ENCODE assay signal across 9 mouse cellular contexts in the genomic region with DNA sequence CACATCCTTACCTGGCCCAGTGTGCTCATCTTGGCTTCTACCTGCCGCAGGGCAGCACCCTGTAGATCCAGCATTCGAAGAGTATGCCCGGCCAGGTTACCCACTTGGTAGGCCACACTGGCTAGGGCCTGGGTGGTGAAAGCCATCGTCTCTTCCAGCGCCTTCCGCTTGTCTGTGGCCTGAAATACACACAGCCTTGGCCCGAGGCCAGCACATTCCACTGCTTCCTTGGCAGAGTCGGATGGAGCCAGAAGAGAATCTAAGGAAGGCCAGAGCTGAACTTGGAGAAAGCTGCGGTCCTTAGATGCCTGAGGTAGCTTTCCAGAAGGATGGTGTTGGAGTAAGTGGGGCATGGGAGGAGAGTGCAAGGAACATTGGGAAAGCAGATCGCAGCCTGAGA. TPM values are rescaled to one million over a fixed set of nuclear protein-coding genes. Genes with fewer than 3 reads are reported as not detected.
DNase-seq lines count a peak whose midpoint lies in the region; ATAC-seq and TF ChIP-seq lines count a peak whose summit lies in the region.
"Had no signal": no experiment of that assay in that cellular context is flagged by ENCODE, and none has a peak within 500 bp of the region (broad histone marks: within the 10 kb centered on the region; RNA-seq: fewer than 3 reads in every experiment).

Gene Gngt2, plus strand, starts transcription at position 158 of the 400 bp plus-strand sequence.

- H3K4me1 ChIP-seq in embryonic facial prominence, embryonic 11.5 days (ENCODE audit: control insufficient read depth, insufficient read depth, low read length) = peaks cover 6% of the 10 kb centered on the region
- peaks cover 54% of the 10 kb centered on the region for H3K4me1 ChIP-seq in embryonic facial prominence, embryonic 10.5 days
- H3K4me1 ChIP-seq in heart, embryonic 16.5 days (ENCODE audit: control insufficient read depth, insufficient read depth, low read length) = peaks cover 47% of the 10 kb centered on the region
- peaks cover 23% of the 10 kb centered on the region for H3K4me1 ChIP-seq in limb, embryonic 14.5 days (ENCODE audit: control insufficient read depth, insufficient read depth, low read length)
- H3K4me1 ChIP-seq in neural tube, embryonic 15.5 days = peaks cover 27% of the 10 kb centered on the region

- H3K27me3 ChIP-seq in embryonic facial prominence, embryonic 11.5 days (ENCODE audit: control insufficient read depth, insufficient read depth, low read length) = peaks cover 42% of the 10 kb centered on the region
- H3K27me3 ChIP-seq in embryonic facial prominence, embryonic 10.5 days (replicated peaks; ENCODE audit: low read depth, poor library complexity, severe bottlenecking) = peaks cover 87% of the 10 kb centered on the region
- peaks cover 16% of the 10 kb centered on the region for H3K27me3 ChIP-seq in heart, embryonic 16.5 days (ENCODE audit: control insufficient read depth, insufficient read depth, low read length)
- peaks cover 45% of the 10 kb centered on the region for H3K27me3 ChIP-seq in limb, embryonic 14.5 days (ENCODE audit: control insufficient read depth, insufficient read depth, low read length)
- peaks cover 70% of the 10 kb centered on the region for H3K27me3 ChIP-seq in neural tube, embryonic 15.5 days (replicated peaks)

- peak; percentile 33 for DNase-seq in embryonic facial prominence, embryonic 11.5 days (ENCODE audit: low spot score)
- DNase-seq in embryonic facial prominence, embryonic 10.5 days (ENCODE audit: low spot score) = no peak
- peak; percentile 53 to 78 for DNase-seq in cerebellum, postnatal 25 days
- DNase-seq in limb, embryonic 14.5 days (ENCODE audit: low spot score) = peak; percentile 82
- peak; percentile 41 for DNase-seq in ovary, postnatal 10 days (ENCODE audit: low spot score)

- no peaks in the 10 kb centered on the region for H3K36me3 ChIP-seq in embryonic facial prominence, embryonic 11.5 days (replicated peaks; ENCODE audit: control insufficient read depth, insufficient read depth, low read depth, low read length)
- H3K36me3 ChIP-seq in embryonic facial prominence, embryonic 10.5 days (replicated peaks) = no peaks in the 10 kb centered on the region
- H3K36me3 ChIP-seq in heart, embryonic 16.5 days (ENCODE audit: control insufficient read depth, insufficient read depth) = no peaks in the 10 kb centered on the region
- H3K36me3 ChIP-seq in limb, embryonic 14.5 days (ENCODE audit: control insufficient read depth, insufficient read depth, low read length) = no peaks in the 10 kb centered on the region
- no peaks in the 10 kb centered on the region for H3K36me3 ChIP-seq in neural tube, embryonic 15.5 days
- H3K36me3 ChIP-seq: hindbrain, embryonic 15.5 days had no signal

- H3K4me3 ChIP-seq in embryonic facial prominence, embryonic 11.5 days (ENCODE audit: low read depth, low read length) = no peak within 1 kb of the TSS
- H3K4me3 ChIP-seq in embryonic facial prominence, embryonic 10.5 days = no peak within 1 kb of the TSS
- no peak within 1 kb of the TSS for H3K4me3 ChIP-seq in heart, embryonic 16.5 days (ENCODE audit: low read length)
- no peak within 1 kb of the TSS for H3K4me3 ChIP-seq in limb, embryonic 14.5 days (replicated peaks; ENCODE audit: low read length)
- no peak within 1 kb of the TSS for H3K4me3 ChIP-seq in neural tube, embryonic 15.5 days (replicated peaks)
- H3K4me3 ChIP-seq: hindbrain, embryonic 15.5 days had no signal

- H3K27ac ChIP-seq in embryonic facial prominence, embryonic 11.5 days (replicated peaks; ENCODE audit: low read depth, low read length) = no peak within 1 kb of the TSS
- H3K27ac ChIP-seq in embryonic facial prominence, embryonic 10.5 days (replicated peaks) = no peak within 1 kb of the TSS
- peak within 1 kb of the TSS; percentile 73 for H3K27ac ChIP-seq in heart, embryonic 16.5 days (ENCODE audit: low read length)
- no peak within 1 kb of the TSS for H3K27ac ChIP-seq in limb, embryonic 14.5 days (replicated peaks; ENCODE audit: low read depth, low read length)
- no peak within 1 kb of the TSS for H3K27ac ChIP-seq in neural tube, embryonic 15.5 days (replicated peaks)
- H3K27ac ChIP-seq: hindbrain, embryonic 15.5 days had no signal

- 83% methylated on average over 10 of the region's 10 CpGs for WGBS in embryonic facial prominence, embryonic 11.5 days
- WGBS in embryonic facial prominence, embryonic 10.5 days = 84% methylated on average over 10 of the region's 10 CpGs
- 19% methylated on average over 10 of the region's 10 CpGs for WGBS in heart, embryonic 16.5 days
- WGBS in limb, embryonic 14.5 days = 48% methylated on average over 10 of the region's 10 CpGs
- WGBS in neural tube, embryonic 15.5 days = 69% methylated on average over 10 of the region's 10 CpGs

- TF ChIP-seq POLR2A in limb, embryonic 14.5 days (IDR thresholded peaks at IDR 0.05; ENCODE audit: borderline replicate concordance, extremely low read depth, insufficient read depth, insufficient read length) = no peak

- H3K9me3 ChIP-seq in embryonic facial prominence, embryonic 11.5 days (replicated peaks; ENCODE audit: control insufficient read depth, low read length) = no peaks in the 10 kb centered on the region
- H3K9me3 ChIP-seq in embryonic facial prominence, embryonic 10.5 days = no peaks in the 10 kb centered on the region
- H3K9me3 ChIP-seq in heart, embryonic 16.5 days (replicated peaks; ENCODE audit: control insufficient read depth, low read length) = no peaks in the 10 kb centered on the region
- no peaks in the 10 kb centered on the region for H3K9me3 ChIP-seq in limb, embryonic 14.5 days (ENCODE audit: control insufficient read depth, low read length)
- no peaks in the 10 kb centered on the region for H3K9me3 ChIP-seq in neural tube, embryonic 15.5 days (replicated peaks)
- H3K9me3 ChIP-seq: hindbrain, embryonic 15.5 days had no signal

- no peak for ATAC-seq in embryonic facial prominence, embryonic 11.5 days (replicated peaks; ENCODE audit: insufficient number of reproducible peaks, low FRiP score, low TSS enrichment, low read depth)
- ATAC-seq in CD4-positive, CD25-positive, alpha-beta regulatory T cell, adult 4 months = no peak
- ATAC-seq in heart, embryonic 16.5 days (replicated peaks; ENCODE audit: extremely low read depth, insufficient read depth, low FRiP score) = 0 out of 2 replicates have a peak, but pooled peaks have one; percentile 16
- ATAC-seq in limb, embryonic 14.5 days (ENCODE audit: low FRiP score, low read depth) = no peak
- ATAC-seq in neural tube, embryonic 15.5 days (ENCODE audit: low FRiP score) = no peak

- H3K9ac ChIP-seq in embryonic facial prominence, embryonic 11.5 days (replicated peaks; ENCODE audit: low read length) = no peak within 1 kb of the TSS
- no peak within 1 kb of the TSS for H3K9ac ChIP-seq in heart, embryonic 16.5 days (ENCODE audit: low read length)
- H3K9ac ChIP-seq in limb, embryonic 14.5 days (ENCODE audit: low read depth, low read length, severe bottlenecking) = no peak within 1 kb of the TSS
- no peak within 1 kb of the TSS for H3K9ac ChIP-seq in neural tube, embryonic 15.5 days (replicated peaks)
- H3K9ac ChIP-seq: hindbrain, embryonic 15.5 days had no signal

- no peak within 1 kb of the TSS for H3K4me2 ChIP-seq in embryonic facial prominence, embryonic 11.5 days (ENCODE audit: low read depth, low read length)
- H3K4me2 ChIP-seq in heart, embryonic 16.5 days (ENCODE audit: low read depth, low read length) = peak within 1 kb of the TSS; percentile 52
- H3K4me2 ChIP-seq in limb, embryonic 14.5 days (replicated peaks; ENCODE audit: low read depth, low read length, severe bottlenecking) = no peak within 1 kb of the TSS
- H3K4me2 ChIP-seq in neural tube, embryonic 15.5 days = no peak within 1 kb of the TSS
- H3K4me2 ChIP-seq: hindbrain, embryonic 15.5 days had no signal

RNA-seq across cellular contexts. Expression of gene Gngt2, which starts in this region (rescaled TPM):
- 7.8 and 9.2 TPM in 2 replicates for polyA plus RNA-seq in embryonic facial prominence, embryonic 11.5 days (2014; fragmentation: Nextera tagmentation; extraction: Ambion mirVana)
- 9.5 and 10.0 TPM in 2 replicates for polyA plus RNA-seq in embryonic facial prominence, embryonic 10.5 days (2016; fragmentation: Nextera tagmentation; extraction: Ambion mirVana)
- polyA plus RNA-seq in CD4-positive, CD25-positive, alpha-beta regulatory T cell, adult 4 months (2017; shearing (Covaris generic)) = 10 to 100 TPM; 56.7 to 64.5 TPM
- polyA plus RNA-seq in heart, embryonic 16.5 days (2015; fragmentation: Nextera tagmentation; extraction: Ambion mirVana) = 30.3 and 34.7 TPM in 2 replicates
- 5.1 and 10.0 TPM in 2 replicates for polyA plus RNA-seq in limb, embryonic 14.5 days (2012; rRNA removed)
- polyA plus RNA-seq in limb, embryonic 14.5 days (2014; fragmentation: Nextera tagmentation; extraction: Ambion mirVana) = 12.4 and 14.0 TPM in 2 replicates
- polyA plus RNA-seq in neural tube, embryonic 15.5 days (2015; fragmentation: Nextera tagmentation; extraction: Ambion mirVana) = 3.5 and 13.2 TPM in 2 replicates
